Mouse (Mus musculus): ENCODE measurements around the gene Elmo3.

- TF ChIP-seq CTCF (IDR thresholded peaks at IDR 0.05 in 2 of 3, conservative IDR thresholded peaks at IDR 0.05 in 1 of 3; ENCODE audit: control insufficient read depth in 1 of 3, insufficient read depth in 1 of 3, low read depth in 2 of 3, low read length in 3 of 3, poor library complexity in 1 of 3, severe bottlenecking in 1 of 3) (no peak), RCOR1 (IDR thresholded peaks at IDR 0.05; ENCODE audit: low read depth, low read length) (no peak), MYC (IDR thresholded peaks at IDR 0.05; ENCODE audit: low read depth, low read length) (no peak), ZC3H11A (IDR thresholded peaks at IDR 0.05; ENCODE audit: low read depth, low read length) (no peak), ZNF384 (IDR thresholded peaks at IDR 0.05; ENCODE audit: low read depth, low read length) (no peak), GATA1 (IDR thresholded peaks at IDR 0.05; ENCODE audit: low read depth, low read length) (no peak), MAX (IDR thresholded peaks at IDR 0.05; ENCODE audit: low read length) (no peak), SMC3 (IDR thresholded peaks at IDR 0.05; ENCODE audit: low read depth, low read length) (no peak)
These were observed 49.1 kb downstream of the Elmo3 start for GRCm38 (mm10) chr8:105354549-105354948.

Measured in MEL (cell line).